ENCODE assay signal across 8 mouse cellular contexts in genomic region chr19:8712870-8713305, GRCm38 (mm10). TPM values are rescaled to one million over a fixed set of nuclear protein-coding genes. Genes with fewer than 3 reads are reported as not detected.
DNase-seq lines count a peak whose midpoint lies in the region; ATAC-seq and TF ChIP-seq lines count a peak whose summit lies in the region.

No protein-coding gene starts in this region.

- H3K79me2 ChIP-seq in C2C12 (ENCODE audit: control insufficient read depth, insufficient read depth) (peaks cover 93% of the 10 kb centered on the region), myocyte (ENCODE audit: control insufficient read depth, insufficient read depth) (peaks cover 70% of the 10 kb centered on the region)

- H3K79me3 ChIP-seq in C2C12 (ENCODE audit: low read depth), result peaks cover 54% of the 10 kb centered on the region

- H3K4me3 ChIP-seq in C2C12 (ENCODE audit: insufficient read depth, poor library complexity, severe bottlenecking) (peak overlapping the region; percentile 62), myocyte (peak overlapping the region; percentile 93)
- H3K4me3 ChIP-seq in embryonic facial prominence, embryonic 15.5 days (replicated peaks), result peak overlapping the region; percentile 74
- H3K4me3 ChIP-seq in liver, embryonic 12.5 days, result peak overlapping the region; percentile 73

- ATAC-seq in embryonic facial prominence, embryonic 15.5 days (ENCODE audit: insufficient number of reproducible peaks, low FRiP score, low TSS enrichment, low read depth), result 0 out of 2 replicates have a peak, but pooled peaks have one; percentile 8
- ATAC-seq in liver, embryonic 12.5 days, result peak; percentile 34

- under 1% methylated on average over 13 of the region's 13 CpGs for WGBS in embryonic facial prominence, embryonic 15.5 days
- WGBS in liver, embryonic 12.5 days (ENCODE audit: insufficient replicate concordance), result 0% methylated on average over 13 of the region's 13 CpGs

- H3K27ac ChIP-seq in embryonic facial prominence, embryonic 15.5 days (replicated peaks), result peak overlapping the region; percentile 93
- H3K27ac ChIP-seq in liver, embryonic 12.5 days, result peak overlapping the region; percentile 96

- peaks cover 42% of the 10 kb centered on the region for H3K4me1 ChIP-seq in embryonic facial prominence, embryonic 15.5 days
- peaks cover 81% of the 10 kb centered on the region for H3K4me1 ChIP-seq in liver, embryonic 12.5 days

- H3K4me2 ChIP-seq in embryonic facial prominence, embryonic 15.5 days (replicated peaks), result peak overlapping the region; percentile 69
- H3K4me2 ChIP-seq in liver, embryonic 12.5 days, result peak overlapping the region; percentile 81
- peak overlapping the region; percentile 95 for H3K4me2 ChIP-seq in myocyte (ENCODE audit: low read depth)

- no peaks in the 10 kb centered on the region for H3K27me3 ChIP-seq in C2C12 (ENCODE audit: control insufficient read depth, insufficient read depth, insufficient read length)
- no peaks in the 10 kb centered on the region for H3K27me3 ChIP-seq in embryonic facial prominence, embryonic 15.5 days
- no peaks in the 10 kb centered on the region for H3K27me3 ChIP-seq in liver, embryonic 12.5 days (replicated peaks)
- no peaks in the 10 kb centered on the region for H3K27me3 ChIP-seq in myocyte (ENCODE audit: control insufficient read depth, insufficient read depth, insufficient read length)
- no peaks in the 10 kb centered on the region for H3K27me3 ChIP-seq in splenic B cell, adult 2 months (ENCODE audit: control insufficient read depth, insufficient read depth, low read length, poor library complexity, severe bottlenecking)

- TF ChIP-seq POLR2A in myocyte (IDR thresholded peaks at IDR 0.05; ENCODE audit: insufficient read length, low read depth), result no peak

- peak overlapping the region; percentile 84 for H3K9ac ChIP-seq in embryonic facial prominence, embryonic 15.5 days
- peak overlapping the region; percentile 94 for H3K9ac ChIP-seq in liver, embryonic 12.5 days

- H3ac ChIP-seq in C2C12 (ENCODE audit: control insufficient read depth, insufficient read length, low read depth) (peak overlapping the region; percentile 96), myocyte (ENCODE audit: control insufficient read depth, insufficient read length) (peak overlapping the region; percentile 68)

- TF ChIP-seq CTCF in C2C12 (IDR thresholded peaks at IDR 0.05; ENCODE audit: control insufficient read depth, insufficient read depth, insufficient read length), result no peak

- H3K36me3 ChIP-seq in C2C12 (ENCODE audit: control insufficient read depth, insufficient read depth), result peaks cover 48% of the 10 kb centered on the region
- H3K36me3 ChIP-seq in embryonic facial prominence, embryonic 15.5 days, result peaks cover 34% of the 10 kb centered on the region
- H3K36me3 ChIP-seq in liver, embryonic 12.5 days, result peaks cover 48% of the 10 kb centered on the region
- peaks cover 47% of the 10 kb centered on the region for H3K36me3 ChIP-seq in myocyte (ENCODE audit: control insufficient read depth, insufficient read depth)
- peaks cover 20% of the 10 kb centered on the region for H3K36me3 ChIP-seq in splenic B cell, adult 2 months (ENCODE audit: control insufficient read depth, insufficient read depth, low read length, poor library complexity, severe bottlenecking)

- DNase-seq in adrenal gland, postnatal 36 days, result peak; percentile 79 to 85
- DNase-seq in heart, adult 9 months (ENCODE audit: low spot score in 2 of 2), result peak; percentile 67 to 70
- peak; percentile 90 for DNase-seq in kidney, adult 9 months
- peak; percentile 86 for DNase-seq in splenic B cell, adult 2 months (ENCODE audit: low read depth, low spot score)

- H3K9me3 ChIP-seq in embryonic facial prominence, embryonic 15.5 days (replicated peaks), result no peaks in the 10 kb centered on the region
- H3K9me3 ChIP-seq in liver, embryonic 12.5 days (replicated peaks), result no peaks in the 10 kb centered on the region

TF ChIP-seq in C2C12, 6 proteins besides CTCF, POLR2A, EP300 and RAD21:
- TF ChIP-seq MAX (IDR thresholded peaks at IDR 0.05) (peak; percentile 78), FOSL1 (IDR thresholded peaks at IDR 0.05; ENCODE audit: insufficient read depth, low read length, poor library complexity, severe bottlenecking) (no peak), MYOD1 (IDR thresholded peaks at IDR 0.05; ENCODE audit: control insufficient read depth, insufficient read length, low read depth) (no peak), MYOG (IDR thresholded peaks at IDR 0.05; ENCODE audit: control insufficient read depth, extremely low read depth, insufficient read length) (no peak), USF1 (IDR thresholded peaks at IDR 0.05; ENCODE audit: low read depth) (no peak), CEBPB (IDR thresholded peaks at IDR 0.05; ENCODE audit: low read depth) (peak; percentile 69)

TF ChIP-seq in myocyte, 11 proteins besides CTCF, POLR2A, EP300 and RAD21:
- TF ChIP-seq REST (IDR thresholded peaks at IDR 0.05; ENCODE audit: insufficient read depth, insufficient read length) (no peak), POLR2AphosphoS2 (IDR thresholded peaks at IDR 0.05; ENCODE audit: insufficient read length, low read depth) (peak; percentile 55), CEBPB (IDR thresholded peaks at IDR 0.05; ENCODE audit: insufficient read depth, poor library complexity, severe bottlenecking) (peak; percentile 92), MYOD1 (IDR thresholded peaks at IDR 0.05; ENCODE audit: control insufficient read depth in 1 of 3, insufficient read length in 2 of 3, low read depth in 2 of 3) (no peak), USF1 (IDR thresholded peaks at IDR 0.05; ENCODE audit: low read depth) (no peak), MYOG (IDR thresholded peaks at IDR 0.05; ENCODE audit: control insufficient read depth in 1 of 3, insufficient read depth in 1 of 3, insufficient read length in 2 of 3, low read depth in 2 of 3) (no peak), TCF12 (IDR thresholded peaks at IDR 0.05; ENCODE audit: insufficient read depth, poor library complexity, severe bottlenecking) (no peak), MAX (IDR thresholded peaks at IDR 0.05; ENCODE audit: low read depth) (peak; percentile 91), TCF3 (IDR thresholded peaks at IDR 0.05; ENCODE audit: insufficient read length, low read depth) (no peak), E2F4 (IDR thresholded peaks at IDR 0.05; ENCODE audit: insufficient read depth) (no peak), SRF (IDR thresholded peaks at IDR 0.05; ENCODE audit: control insufficient read depth, insufficient read length, low read depth) (no peak)

RNA-seq across cellular contexts. Expression of gene Slc3a2, which starts 10.3 kb away (rescaled TPM):
- polyA plus RNA-seq in C2C12 (2012; fragmentation: generic; extraction: Trizol) (207 TPM), myocyte (2012; fragmentation: generic; extraction: Trizol) (806 TPM)
- total RNA-seq in adrenal gland, postnatal 36 days (2021), result 100 to 1,000 TPM; 354 to 445 TPM
- polyA plus RNA-seq in embryonic facial prominence, embryonic 15.5 days (2015; fragmentation: Nextera tagmentation; extraction: Ambion mirVana), result 122 and 128 TPM in 2 replicates
- 133 and 141 TPM in 2 replicates for polyA plus RNA-seq in liver, embryonic 12.5 days (2016; fragmentation: Nextera tagmentation; extraction: Ambion mirVana)

RNA-seq across cellular contexts. Expression of gene Wdr74, which starts 22.7 kb away (rescaled TPM):
- 116 TPM for polyA plus RNA-seq in C2C12 (2012; fragmentation: generic; extraction: Trizol)
- total RNA-seq in adrenal gland, postnatal 36 days (2021), result 10 to 100 TPM; 52.3 to 71.2 TPM
- 89.0 and 90.8 TPM in 2 replicates for polyA plus RNA-seq in embryonic facial prominence, embryonic 15.5 days (2015; fragmentation: Nextera tagmentation; extraction: Ambion mirVana)
- 87.1 and 95.9 TPM in 2 replicates for polyA plus RNA-seq in liver, embryonic 12.5 days (2016; fragmentation: Nextera tagmentation; extraction: Ambion mirVana)
- polyA plus RNA-seq in myocyte (2012; fragmentation: generic; extraction: Trizol), result 109 TPM

RNA-seq across cellular contexts. Expression of gene 1700092M07Rik, which starts 27.6 kb away (rescaled TPM):
- 1.7 TPM for polyA plus RNA-seq in C2C12 (2012; fragmentation: generic; extraction: Trizol)
- 1 to 10 TPM in 1 of 2 experiments, under 1 TPM in 1; 0.82 to 1.0 TPM for total RNA-seq in adrenal gland, postnatal 36 days (2021)
- polyA plus RNA-seq in embryonic facial prominence, embryonic 15.5 days (2015; fragmentation: Nextera tagmentation; extraction: Ambion mirVana), result 0.70 and 1.2 TPM in 2 replicates
- 2.1 and 2.3 TPM in 2 replicates for polyA plus RNA-seq in liver, embryonic 12.5 days (2016; fragmentation: Nextera tagmentation; extraction: Ambion mirVana)
- 0.94 TPM for polyA plus RNA-seq in myocyte (2012; fragmentation: generic; extraction: Trizol)

RNA-seq across cellular contexts. Expression of gene Stx5a, which starts 28.3 kb away (rescaled TPM):
- polyA plus RNA-seq in C2C12 (2012; fragmentation: generic; extraction: Trizol) (32.9 TPM), myocyte (2012; fragmentation: generic; extraction: Trizol) (49.5 TPM)
- total RNA-seq in adrenal gland, postnatal 36 days (2021), result 10 to 100 TPM; 83.6 to 92.9 TPM
- 168 and 175 TPM in 2 replicates for polyA plus RNA-seq in embryonic facial prominence, embryonic 15.5 days (2015; fragmentation: Nextera tagmentation; extraction: Ambion mirVana)
- 56.2 and 58.4 TPM in 2 replicates for polyA plus RNA-seq in liver, embryonic 12.5 days (2016; fragmentation: Nextera tagmentation; extraction: Ambion mirVana)

RNA-seq across cellular contexts. Expression of gene Nxf1, which starts 44.0 kb away (rescaled TPM):
- polyA plus RNA-seq in C2C12 (2012; fragmentation: generic; extraction: Trizol) (78.5 TPM), myocyte (2012; fragmentation: generic; extraction: Trizol) (64.3 TPM)
- 100 to 1,000 TPM in 1 of 2 experiments, 10 to 100 TPM in 1; 94.7 to 144 TPM for total RNA-seq in adrenal gland, postnatal 36 days (2021)
- 175 and 192 TPM in 2 replicates for polyA plus RNA-seq in embryonic facial prominence, embryonic 15.5 days (2015; fragmentation: Nextera tagmentation; extraction: Ambion mirVana)
- 116 and 130 TPM in 2 replicates for polyA plus RNA-seq in liver, embryonic 12.5 days (2016; fragmentation: Nextera tagmentation; extraction: Ambion mirVana)

Comparison
In these comparisons a context has a peak if more than half of its experiments do, and no peak if none do; other contexts are left out.
1. Peak in every context shown above with its lines: DNase-seq, ATAC-seq, H3K4me3 ChIP-seq and H3K27ac ChIP-seq.